Mouse (Mus musculus) left cerebral cortex, adult 11 months (tissue): Measurements from ENCODE around the gene Tango6.

ENCODE experiments used
- DNase-seq: peaks from one replicate; pipeline ENCODE4 v3.0.0; 2022; ENCODE audit warnings: low spot score

Gene Tango6

GRCm38 (mm10) chr8:106700131-106700530 is 17.3 kb downstream of the Tango6 start:
- no peak for DNase-seq

GRCm38 (mm10) chr8:106701360-106701759 is 18.5 kb downstream of the Tango6 start:
- no peak for DNase-seq

- DNase-seq = no peak
These were observed 21.5 kb downstream of the Tango6 start for GRCm38 (mm10) chr8:106704199-106704900.

GRCm38 (mm10) chr8:106704901-106705321 is 22.0 kb downstream of the Tango6 start:
- DNase-seq = no peak

- DNase-seq = no peak
These were observed 23.3 kb downstream of the Tango6 start for GRCm38 (mm10) chr8:106706194-106706593.

GRCm38 (mm10) chr8:106710002-106710401 is 27.1 kb downstream of the Tango6 start:
- no peak for DNase-seq

- DNase-seq = no peak
These were observed 29.6 kb downstream of the Tango6 start for GRCm38 (mm10) chr8:106712487-106712886.

GRCm38 (mm10) chr8:106714297-106714696 is 31.4 kb downstream of the Tango6 start:
- DNase-seq = no peak

GRCm38 (mm10) chr8:106718091-106718500 is 35.2 kb downstream of the Tango6 start:
- DNase-seq = peak; percentile 60

- no peak for DNase-seq
These were observed 38.1 kb downstream of the Tango6 start for GRCm38 (mm10) chr8:106720921-106721320.

- no peak for DNase-seq
These were observed 39.6 kb downstream of the Tango6 start for GRCm38 (mm10) chr8:106722453-106722852.

GRCm38 (mm10) chr8:106723921-106724320 is 41.1 kb downstream of the Tango6 start:
- DNase-seq = no peak

GRCm38 (mm10) chr8:106726551-106726950 is 43.7 kb downstream of the Tango6 start:
- no peak for DNase-seq

GRCm38 (mm10) chr8:106727241-106727835 is 44.5 kb downstream of the Tango6 start:
- no peak for DNase-seq

- no peak for DNase-seq
These were observed 45.0 kb downstream of the Tango6 start for GRCm38 (mm10) chr8:106727889-106728288.

GRCm38 (mm10) chr8:106732921-106733320 is 50.1 kb downstream of the Tango6 start:
- DNase-seq = no peak

- no peak for DNase-seq
These were observed 50.8 kb downstream of the Tango6 start for GRCm38 (mm10) chr8:106733703-106734102.

GRCm38 (mm10) chr8:106734222-106734621 is 51.4 kb downstream of the Tango6 start:
- DNase-seq = no peak

- DNase-seq = no peak
These were observed 54.2 kb downstream of the Tango6 start for GRCm38 (mm10) chr8:106736861-106737662.

GRCm38 (mm10) chr8:106737846-106738245 is 55.0 kb downstream of the Tango6 start:
- DNase-seq = no peak

- no peak for DNase-seq
These were observed 59.5 kb downstream of the Tango6 start for GRCm38 (mm10) chr8:106742321-106742720.

- DNase-seq = no peak
These were observed 60.5 kb downstream of the Tango6 start for GRCm38 (mm10) chr8:106743361-106743760.

GRCm38 (mm10) chr8:106753436-106753835 is 70.6 kb downstream of the Tango6 start:
- DNase-seq = no peak
